Mouse (Mus musculus): ENCODE results near the gene Taf1c.

The Taf1c gene

DNA sequence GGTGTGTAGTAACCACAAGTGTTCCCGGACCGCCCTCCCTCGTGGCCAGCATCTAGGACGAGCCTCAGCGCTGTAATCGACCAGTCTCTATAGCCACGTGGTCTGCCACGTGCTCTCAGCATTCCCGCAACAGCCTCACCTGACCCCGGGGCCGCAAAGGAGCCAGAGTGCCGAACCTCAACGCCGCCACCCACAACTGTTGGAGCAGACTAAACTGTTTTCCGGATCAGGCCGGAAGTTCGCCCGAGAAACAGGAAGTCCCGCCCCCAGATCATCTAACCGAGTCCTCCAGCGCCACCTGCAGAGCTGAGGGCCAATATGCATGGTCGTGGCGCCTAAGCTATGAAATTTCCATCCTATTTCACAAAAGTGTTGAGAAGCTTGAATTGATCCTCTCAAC is at the start of gene Taf1c:
Taf1c (minus strand) TSS at position 227 of the 400 bp plus-strand sequence.
- peak; percentile 80 to 87 for DNase-seq (ENCODE audit: low spot score in 2 of 2)

DNA sequence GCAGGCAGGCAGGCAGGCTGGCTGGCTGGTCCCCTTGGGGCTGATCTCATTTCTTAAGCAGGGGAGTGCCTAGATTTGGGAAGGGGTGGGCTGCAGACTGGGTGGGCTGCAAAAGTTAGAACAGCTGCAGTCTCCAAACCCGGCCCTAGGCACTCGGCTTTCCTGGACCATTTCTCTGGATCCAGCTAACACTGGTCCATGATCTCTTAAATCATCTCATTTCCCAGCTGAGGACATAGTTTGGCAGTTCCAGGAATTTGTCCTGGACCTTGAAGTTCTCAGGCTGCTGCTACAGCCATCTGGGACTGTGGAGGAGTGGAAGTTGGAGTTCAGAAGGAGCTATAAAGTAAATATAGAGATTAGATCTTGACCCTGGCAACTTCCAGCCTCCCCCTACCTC is 46.3 kb upstream of the Taf1c start:
- DNase-seq (ENCODE audit: low spot score in 2 of 2): no peak

DNA sequence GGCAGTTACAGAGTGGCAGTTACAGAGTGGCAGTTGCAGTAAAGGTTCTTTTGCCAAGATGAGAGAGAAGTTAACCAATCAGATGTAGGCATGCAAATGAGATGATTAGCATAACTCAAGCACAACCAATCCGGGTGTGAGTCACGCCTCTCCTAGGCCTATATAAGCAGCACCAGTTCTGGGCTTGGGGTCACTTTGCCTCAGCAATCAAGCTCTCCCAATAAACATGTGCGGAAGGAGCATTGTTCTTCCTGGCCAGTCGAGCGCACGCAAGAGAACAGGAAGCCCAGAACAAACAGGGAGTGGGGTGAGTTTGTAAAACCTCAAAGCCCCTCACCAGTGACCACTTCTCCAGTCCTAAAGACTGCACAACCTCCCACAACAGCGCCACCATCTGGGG is 41.8 kb upstream of the Taf1c start:
- no peak for DNase-seq (ENCODE audit: low spot score in 2 of 2)

DNA sequence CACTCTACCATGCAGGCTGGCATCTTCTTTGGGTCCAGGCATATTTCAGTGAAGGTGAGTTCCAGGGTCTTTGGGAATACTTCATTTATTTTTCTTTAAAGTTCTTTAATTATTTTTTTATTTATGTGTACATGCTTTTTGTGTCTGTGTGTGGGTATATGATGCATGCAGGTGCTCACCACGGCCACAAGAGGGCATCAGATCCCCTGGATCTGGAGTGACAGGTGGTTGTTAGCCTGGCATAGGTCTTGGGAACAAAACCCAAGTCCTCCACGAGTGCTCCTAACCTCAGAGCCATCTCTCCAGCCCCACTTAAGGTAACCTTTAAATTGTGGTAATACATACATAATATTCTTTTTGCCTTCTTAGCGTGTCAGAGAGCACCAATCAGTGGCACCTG is 41.2 kb upstream of the Taf1c start:
- DNase-seq (ENCODE audit: low spot score in 2 of 2): no peak

DNA sequence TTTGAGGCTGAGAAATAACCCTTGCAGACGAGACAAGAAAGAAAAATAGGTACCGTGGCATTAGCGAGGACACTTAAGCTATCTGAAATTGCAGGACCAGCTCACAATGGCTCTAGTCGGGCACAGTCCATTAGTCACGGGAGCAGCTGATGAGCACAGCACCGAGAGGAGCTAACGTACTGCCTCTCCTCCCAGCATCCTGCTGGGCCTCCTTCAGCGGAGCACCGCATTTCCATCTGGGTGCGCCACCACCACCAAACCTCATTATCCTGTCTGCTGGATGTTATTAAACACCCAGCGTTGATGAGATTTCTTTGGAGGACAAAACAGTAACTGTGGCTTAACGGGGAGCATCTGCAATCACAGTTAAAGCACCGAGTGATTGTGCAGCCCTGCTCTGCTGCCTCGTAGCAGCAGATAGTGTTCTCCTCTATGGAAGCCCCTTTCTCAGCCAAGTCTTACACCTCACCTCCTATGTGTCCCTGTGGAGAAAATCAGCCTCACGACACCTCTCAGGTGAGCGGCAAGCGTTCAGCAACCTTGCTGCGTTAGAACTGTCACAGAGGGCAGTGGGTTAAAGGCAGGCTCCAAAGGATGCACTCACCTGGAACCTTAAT is 40.1 kb upstream of the Taf1c start:
- DNase-seq (ENCODE audit: low spot score in 2 of 2): no peak

DNA sequence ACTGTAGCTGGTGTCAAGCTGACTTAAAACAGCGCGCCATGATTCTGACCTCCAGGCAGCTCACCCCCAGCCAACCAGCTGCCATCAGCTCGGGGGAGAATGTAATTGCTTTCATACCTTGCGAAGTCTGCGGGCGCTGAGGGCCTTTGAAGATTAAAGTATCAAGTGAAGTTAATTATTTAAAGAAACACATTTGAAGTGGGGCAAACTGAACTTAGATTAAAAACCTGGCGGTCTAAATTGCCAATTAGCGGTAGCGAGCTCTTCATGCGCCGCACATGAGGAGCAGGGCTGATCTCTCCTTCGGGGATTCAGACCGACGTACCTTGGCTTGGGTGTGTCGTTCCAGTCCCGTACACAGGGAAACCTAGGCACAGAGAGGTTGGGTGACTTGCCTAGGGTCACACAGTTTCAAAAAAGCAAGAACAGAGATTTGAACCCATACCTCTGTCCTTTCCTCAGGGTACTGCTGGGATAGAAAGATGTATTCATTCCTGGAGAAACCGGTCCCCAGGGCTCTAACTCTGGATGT is 39.5 kb upstream of the Taf1c start:
- DNase-seq (ENCODE audit: low spot score in 2 of 2): no peak

DNA sequence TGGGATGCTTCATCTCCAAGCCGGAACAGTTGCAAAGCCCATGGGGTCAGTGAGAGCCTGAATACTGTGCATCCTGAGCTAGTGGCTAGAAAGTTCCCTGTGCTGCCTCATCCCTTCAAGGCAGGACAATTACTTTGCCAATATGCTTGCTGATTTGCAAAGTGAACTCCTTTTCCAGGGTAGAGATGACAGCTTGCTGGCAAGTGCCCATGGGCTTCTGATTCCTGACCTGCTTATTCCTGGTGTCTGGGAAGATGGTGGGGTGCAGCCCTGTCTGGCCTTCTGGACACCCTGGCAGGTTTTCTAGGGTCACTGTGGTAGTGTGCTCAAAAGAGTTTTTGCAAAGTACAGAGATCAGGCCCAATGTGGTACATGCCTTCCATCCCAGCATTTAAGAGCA is 37.9 kb upstream of the Taf1c start:
- DNase-seq (ENCODE audit: low spot score in 2 of 2): no peak

DNA sequence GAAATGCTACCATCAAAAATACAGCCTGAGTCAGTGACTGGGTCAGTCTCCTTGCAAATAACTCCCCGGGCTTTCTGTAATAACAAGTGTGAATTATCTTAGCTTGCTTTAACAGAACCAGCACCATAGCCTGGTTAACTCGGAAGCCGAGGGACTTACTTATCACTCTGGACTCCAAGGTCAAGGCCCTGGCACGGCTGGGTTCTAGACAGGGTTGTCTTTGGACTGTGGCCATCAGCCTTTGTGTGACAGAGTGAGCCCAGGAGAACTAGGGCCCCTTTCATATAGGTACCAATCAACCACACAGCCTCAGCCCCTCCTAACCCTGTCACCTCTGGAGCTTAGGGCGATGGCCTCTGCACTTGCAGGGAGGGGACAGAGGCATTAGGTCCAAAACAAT is 36.0 kb upstream of the Taf1c start:
- no peak for DNase-seq (ENCODE audit: low spot score in 2 of 2)

DNA sequence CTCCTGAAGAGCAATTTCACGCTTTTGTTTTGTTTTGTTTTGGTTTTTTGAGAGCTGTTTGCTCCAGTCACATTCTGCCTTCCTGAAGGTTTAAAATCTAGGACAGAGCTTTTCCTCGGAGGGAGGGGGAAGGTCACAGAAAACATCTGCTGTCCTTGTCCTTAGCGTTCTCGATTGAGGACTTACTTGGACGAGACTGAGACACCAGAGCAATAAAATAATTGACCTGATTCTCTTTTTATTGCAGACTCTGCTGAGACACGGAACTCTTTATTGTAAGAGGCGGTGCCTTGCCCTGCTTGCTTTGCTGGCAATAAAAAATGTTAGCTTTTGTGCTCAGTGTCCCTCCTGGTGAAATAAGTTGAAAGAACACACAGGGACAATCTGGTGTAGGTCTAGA is 34.8 kb upstream of the Taf1c start:
- DNase-seq (ENCODE audit: low spot score in 2 of 2): no peak

DNA sequence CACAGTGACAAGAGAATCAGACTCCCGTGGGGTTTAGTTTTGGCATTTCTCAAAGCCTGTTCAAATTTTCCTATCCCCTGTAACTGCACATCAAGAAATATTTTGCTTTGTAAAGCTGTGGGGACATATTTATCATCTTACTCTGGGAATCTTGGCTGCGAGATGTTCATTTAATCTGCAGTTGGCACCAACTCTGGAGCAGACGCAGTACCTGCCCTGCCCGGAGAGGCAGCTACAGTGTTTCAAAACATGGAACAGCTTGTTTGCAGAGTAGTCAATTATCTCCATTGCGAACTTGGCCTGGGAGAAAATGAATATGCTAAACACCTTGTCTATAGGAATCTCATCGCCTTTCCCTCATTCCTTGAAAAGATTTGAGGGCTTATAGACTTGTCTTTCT is 33.2 kb upstream of the Taf1c start:
- DNase-seq (ENCODE audit: low spot score in 2 of 2): no peak

DNA sequence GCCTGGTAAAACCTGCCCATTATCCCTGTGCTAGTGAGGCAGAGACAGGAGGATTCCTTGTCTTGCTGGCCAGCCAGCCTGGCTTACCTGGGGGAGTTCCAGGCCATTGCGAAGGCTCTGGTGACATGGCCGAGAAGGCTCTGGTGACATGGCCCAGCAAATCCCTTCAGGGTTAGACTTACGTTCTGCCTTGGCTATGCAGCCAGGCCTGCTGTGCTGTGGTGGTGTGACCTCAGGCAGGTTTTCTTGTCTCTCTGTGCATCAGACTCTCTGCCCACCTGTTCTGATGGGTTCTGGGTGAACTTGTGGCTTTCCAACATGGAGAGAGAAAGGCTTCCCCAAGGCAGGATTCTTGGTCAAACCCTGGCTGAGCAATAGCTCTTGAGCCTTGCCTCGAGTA is 32.4 kb upstream of the Taf1c start:
- DNase-seq (ENCODE audit: low spot score in 2 of 2): no peak

DNA sequence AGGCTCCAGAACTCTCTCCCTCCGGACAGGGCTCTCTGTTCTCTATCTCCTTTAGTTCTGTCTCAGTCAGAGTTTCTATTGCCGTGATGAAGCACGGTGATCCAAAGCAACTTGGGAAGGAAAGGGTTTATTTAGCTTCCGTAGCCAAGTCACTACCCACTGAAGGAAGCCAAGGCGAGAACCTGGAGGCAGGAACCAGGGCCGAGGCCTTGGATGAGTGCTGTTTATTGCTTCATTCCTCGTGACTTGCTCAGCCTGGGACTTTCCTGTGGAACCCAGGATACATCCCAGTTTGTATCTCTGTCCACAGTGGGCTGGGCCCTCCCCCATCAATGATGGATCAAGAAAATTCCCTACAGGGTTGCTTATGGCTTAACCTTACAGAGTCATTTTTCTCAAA is 31.7 kb upstream of the Taf1c start:
- DNase-seq (ENCODE audit: low spot score in 2 of 2): no peak

DNA sequence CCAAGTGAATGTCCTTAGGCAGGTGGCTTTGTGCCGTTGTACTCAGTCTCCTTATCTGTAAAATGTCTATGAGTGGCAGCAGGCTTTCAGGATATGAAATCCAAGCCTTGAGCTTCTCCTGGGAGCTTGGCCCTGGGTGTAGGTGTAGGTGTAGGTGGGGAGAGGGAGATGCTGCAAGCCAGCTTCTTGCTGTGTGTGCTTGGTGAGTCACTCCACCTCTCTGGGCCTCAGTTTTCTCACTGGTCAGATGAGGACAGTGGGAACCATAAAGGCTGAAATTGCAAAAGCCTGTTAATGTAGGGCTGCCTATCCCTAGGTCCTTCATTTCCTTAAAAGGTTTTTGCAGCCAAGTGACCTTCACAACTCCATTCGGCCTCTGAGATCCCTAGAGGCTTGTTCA is 30.9 kb upstream of the Taf1c start:
- DNase-seq (ENCODE audit: low spot score in 2 of 2): no peak

DNA sequence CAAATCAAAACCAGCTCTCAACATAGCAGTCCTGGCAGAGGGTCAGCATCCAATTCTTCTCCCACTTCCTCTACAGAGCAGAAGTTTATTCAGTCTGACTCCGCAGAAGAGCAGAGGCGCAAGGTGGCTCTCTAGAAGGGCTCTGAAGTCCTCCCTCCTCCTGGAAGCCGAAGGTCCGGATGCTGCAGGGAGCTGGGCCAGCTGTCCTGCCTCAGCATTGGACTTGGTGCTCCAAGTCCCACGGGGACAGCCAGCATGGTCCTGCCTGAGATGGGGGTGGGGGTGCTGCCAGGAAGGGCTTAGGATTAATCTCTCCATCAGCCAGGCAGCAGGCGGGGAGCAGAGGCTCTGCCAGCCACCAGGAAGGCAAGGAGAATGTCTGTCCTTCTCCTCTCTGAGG is 30.4 kb upstream of the Taf1c start, which contains the start of gene Kcng4:
Kcng4 (minus strand) TSS at position 303 of the 400 bp plus-strand sequence.
- DNase-seq (ENCODE audit: low spot score in 2 of 2): no peak

DNA sequence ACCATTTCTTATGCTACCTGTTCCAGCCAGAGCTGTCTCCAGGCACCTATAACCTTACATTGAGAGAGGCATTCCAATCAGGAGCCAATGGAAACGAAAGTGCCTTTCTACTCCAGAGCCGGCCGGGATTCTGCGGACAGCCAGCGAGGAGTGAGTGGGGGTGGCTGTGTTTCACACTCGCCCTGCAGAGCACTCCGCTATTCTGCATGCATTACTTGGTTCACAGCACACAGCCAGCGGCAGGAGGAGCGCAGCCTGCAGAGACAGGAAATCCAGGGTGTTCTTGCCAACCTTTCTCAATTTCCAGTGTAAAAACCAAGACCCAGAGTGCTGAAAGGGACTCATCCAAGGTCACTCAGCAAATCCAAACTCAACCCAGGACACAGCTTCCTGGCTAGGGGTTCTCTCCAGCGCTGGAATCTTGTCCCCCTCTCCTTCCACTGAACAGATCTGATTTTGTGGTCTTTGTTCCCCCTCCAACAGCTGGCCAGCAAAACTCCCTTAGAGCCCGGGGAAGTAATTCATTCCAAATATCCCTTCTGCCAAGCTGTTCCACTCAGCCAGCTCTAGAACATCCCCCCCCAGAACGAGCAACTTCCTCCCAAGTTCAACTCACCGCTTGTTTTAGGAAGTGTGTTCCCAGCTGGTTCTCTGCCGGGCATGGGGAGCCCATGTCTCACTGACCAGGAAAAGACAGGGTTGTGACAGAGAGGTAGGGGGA is 29.8 kb upstream of the Taf1c start:
- DNase-seq (ENCODE audit: low spot score in 2 of 2): no peak

DNA sequence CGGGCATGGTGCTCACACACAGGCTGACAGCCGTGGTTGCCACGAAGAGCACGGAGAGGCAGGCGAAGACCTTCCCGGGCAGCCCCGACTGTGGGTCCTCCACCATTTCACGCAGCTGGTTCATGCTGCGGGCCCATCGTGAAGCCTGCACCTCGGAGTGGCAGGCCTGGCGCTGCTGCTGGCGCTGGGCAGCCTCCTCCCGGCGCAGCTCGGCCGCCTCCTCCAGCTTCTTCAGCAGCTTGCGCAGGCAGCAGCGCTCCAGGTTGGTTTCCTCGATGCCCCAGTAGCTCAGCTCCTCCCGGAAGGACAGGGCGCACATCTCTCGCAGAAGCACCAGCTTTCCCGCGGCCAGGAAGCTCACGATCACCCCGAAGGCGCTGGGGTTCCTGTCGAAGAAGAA is 27.9 kb upstream of the Taf1c start:
- no peak for DNase-seq (ENCODE audit: low spot score in 2 of 2)

DNA sequence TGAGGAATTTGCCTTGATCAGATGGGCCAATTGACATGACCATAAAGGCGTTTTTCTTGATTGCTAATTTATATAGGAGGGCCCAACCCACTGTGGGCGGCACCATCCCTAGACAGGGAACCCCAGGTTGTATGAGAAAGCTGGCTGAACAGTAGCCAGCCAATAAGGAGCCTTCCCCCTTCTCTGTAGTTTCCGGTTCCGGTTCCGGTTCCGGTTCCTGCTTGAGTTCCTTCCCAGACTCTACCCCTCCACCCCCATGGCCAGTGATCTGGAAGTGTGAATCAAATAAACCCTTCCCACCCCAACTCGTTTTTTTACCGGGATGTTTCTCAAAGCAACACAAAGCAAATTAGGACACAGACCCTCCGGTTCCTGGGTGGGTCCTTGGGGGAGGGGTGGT is 27.2 kb upstream of the Taf1c start:
- DNase-seq (ENCODE audit: low spot score in 2 of 2): no peak

DNA sequence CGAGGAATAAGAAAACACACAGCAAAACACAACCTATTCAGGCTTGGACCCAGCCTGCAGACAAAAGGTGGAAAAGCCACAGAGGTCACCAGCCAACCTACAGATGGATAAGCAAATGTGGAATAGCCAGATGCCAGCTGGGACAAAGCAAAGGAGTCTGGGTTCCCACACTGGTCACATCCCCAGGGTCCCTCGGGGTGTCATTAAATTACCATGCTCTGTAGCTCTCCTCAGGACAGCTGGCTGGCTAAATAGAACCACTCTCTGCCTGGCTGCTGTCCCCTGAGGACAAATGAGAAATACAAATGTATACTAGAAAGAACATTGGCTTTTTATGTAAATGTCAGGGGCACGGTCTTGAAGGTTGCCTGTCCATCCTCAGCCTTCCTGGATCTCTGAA is 25.8 kb upstream of the Taf1c start:
- DNase-seq (ENCODE audit: low spot score in 2 of 2): no peak

DNA sequence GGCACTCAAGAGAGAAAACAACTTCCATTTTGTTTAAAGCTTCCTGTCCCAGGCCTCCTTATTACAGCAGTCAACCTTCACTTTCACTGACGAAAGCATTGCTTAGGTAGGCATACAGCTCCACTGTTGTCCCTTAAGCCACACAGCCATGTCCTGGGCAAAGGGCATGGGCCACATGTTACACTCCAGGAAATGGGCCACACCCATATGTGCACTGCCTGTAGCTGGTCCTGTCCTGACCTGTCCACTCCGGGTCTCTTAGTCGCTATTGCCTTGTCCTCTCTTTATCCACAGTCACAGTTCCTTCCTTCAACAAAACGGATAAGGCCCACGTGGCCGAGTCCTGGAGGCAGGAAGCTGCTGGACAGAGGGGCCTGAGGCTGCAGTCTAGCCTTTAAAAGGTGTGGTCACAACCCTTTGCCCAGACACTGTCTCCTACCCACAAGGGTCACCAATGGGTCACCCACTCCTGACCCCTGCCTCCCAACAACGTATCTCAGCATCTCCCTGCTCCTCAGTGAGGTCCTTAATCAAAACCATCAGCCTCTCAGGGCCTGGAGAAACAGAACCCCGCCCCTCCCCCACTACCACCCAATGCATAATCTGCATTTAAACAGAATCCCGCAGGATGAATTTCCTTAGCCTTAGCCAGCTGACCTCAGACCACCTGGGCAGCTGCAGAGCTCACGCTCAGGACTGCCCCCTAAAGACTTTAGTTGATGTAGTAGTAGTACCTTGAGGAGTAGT is 22.8 kb upstream of the Taf1c start:
- no peak for DNase-seq (ENCODE audit: low spot score in 2 of 2)

DNA sequence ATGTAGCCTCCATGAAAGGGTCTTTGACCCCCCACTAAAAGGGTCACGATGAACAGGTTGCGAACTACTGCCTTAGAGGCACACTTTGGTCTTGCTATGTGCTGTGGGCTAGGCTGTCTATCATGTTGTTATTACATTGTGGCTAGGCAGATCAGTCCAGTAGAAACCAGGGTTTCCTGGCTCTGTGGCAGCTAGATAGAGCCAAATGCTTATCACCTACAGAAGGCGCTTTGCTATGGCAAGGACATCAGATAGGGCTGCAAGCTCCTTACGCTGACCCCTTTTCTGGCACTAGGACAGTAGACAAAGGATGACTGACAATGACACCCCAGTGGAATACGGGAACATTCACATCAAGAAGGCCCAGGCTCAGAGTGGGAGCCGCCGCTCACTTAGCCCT is 22.2 kb upstream of the Taf1c start:
- no peak for DNase-seq (ENCODE audit: low spot score in 2 of 2)

DNA sequence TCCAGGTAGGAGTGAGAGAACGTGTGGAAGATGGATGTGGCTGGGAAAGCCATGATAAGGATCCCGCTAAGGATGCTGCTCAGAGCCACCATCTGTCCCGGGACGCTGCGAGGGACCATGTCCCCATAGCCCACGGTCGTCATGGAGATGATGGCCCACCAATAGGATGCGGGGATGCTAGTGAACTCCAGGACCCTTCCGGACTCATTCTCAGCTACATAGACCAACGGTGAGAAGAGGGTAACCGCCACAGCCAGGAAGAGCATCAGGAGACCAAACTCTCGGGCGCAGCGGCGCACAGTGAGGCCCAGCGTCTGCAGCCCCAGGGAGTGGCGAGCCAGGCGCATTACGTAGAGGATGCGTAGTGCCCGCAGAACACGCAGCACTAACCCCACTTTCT is 20.8 kb upstream of the Taf1c start:
- no peak for DNase-seq (ENCODE audit: low spot score in 2 of 2)

DNA sequence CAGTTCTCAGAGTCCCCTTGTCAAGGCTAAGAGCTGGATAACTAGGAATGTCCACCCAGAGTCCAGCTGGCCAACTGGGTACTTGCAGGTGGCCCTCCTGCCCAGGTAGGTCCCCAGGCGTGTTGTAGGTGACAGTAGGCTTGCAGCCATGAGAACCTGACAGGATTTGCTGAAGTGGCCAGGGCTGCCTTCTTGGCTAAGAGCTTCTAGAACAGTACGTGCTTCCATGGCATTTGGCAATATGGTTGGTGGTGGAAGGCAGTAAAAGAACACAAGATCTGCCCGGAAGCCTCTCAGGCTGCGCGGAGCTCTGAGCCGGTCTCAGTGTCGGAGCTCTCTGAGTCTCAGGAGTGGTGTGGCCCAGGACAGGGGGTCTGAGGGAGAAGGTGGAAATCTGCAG is 19.9 kb upstream of the Taf1c start:
- no peak for DNase-seq (ENCODE audit: low spot score in 2 of 2)

DNA sequence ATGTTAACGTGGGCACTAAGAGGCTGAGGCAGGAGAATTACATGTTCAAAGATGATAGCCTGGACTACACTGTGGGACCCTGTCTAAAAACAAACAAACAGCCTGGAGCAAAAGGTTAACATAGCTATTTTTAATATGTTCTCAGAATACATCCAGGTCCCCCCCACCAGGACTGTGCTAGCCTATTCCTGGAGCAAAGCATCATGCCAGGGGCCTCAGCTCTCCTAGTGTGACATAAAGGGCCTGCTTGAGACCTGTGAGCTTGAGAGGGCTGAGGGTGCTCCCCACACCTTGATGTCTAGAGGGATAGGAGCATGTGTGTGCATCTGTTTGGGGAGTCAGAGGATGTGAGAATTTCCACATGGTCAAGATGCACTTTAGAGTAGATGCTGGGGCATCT is 18.7 kb upstream of the Taf1c start:
- no peak for DNase-seq (ENCODE audit: low spot score in 2 of 2)

Data from frontal cortex, postnatal 25 days (tissue).